Mouse (Mus musculus) left cerebral cortex, postnatal 36 days (tissue): Measurements from ENCODE around the gene Cdk12. TPM values are rescaled to one million over a fixed set of nuclear protein-coding genes. Genes with fewer than 3 reads are reported as not detected.

Experiments
- DNase-seq, 2 experiments: peaks; one replicate each; pipeline ENCODE4 v3.0.0; 2021 to 2022; ENCODE audit warnings: low spot score in 2 of 2, mixed read lengths in 1 of 2
- intact Hi-C: fragments of 180-260 bp; cut with DNase I; formaldehyde crosslinking; loops from one replicate; pipeline ENCODE4 v1.15.1; 2025
- microRNA-seq: library from miRNA; unstranded; fragments of <30 nt; microRNA quantifications from one replicate; pipeline ENCODE4 v1.2.0, GENCODE M21; 2022
- total RNA-seq, 2 experiments: library from RNA; stranded (reverse); gene quantifications; 2 replicates each; pipeline ENCODE4 v1.2.3; 2021

The Cdk12 gene
- total RNA-seq, 2 experiments from 2014 or later: 34.4 to 44.4 TPM

GRCm38 (mm10) chr11:98327136-98328030 is 124.5 kb downstream of the Cdk12 start:
- DNase-seq: peak; percentile 53 to 63
- intact Hi-C loops: no loop called here

GRCm38 (mm10) chr11:98328031-98328370 is 125.1 kb downstream of the Cdk12 start:
- DNase-seq: peak in 1 of 2 experiments; percentile 55
- intact Hi-C loops: no loop called here

Small RNA genes within 50 kb of the gene (microRNA-seq; reads per million reads assigned to microRNA genes)
- gene Gm27399 (not detected), gene Mir5119 (not detected)

Other genes with a start within 250 kb of the Cdk12 start
- 10 to 100 TPM; 26.3 to 39.3 TPM for gene Plxdc1, start 216.6 kb upstream of the Cdk12 start, total RNA-seq
- 1 to 10 TPM in 1 of 2 experiments, under 1 TPM in 1; 0.93 to 1.7 TPM for gene Arl5c, start 206.9 kb upstream of the Cdk12 start, total RNA-seq
- 100 to 1,000 TPM; 149 to 163 TPM for gene Cacnb1, start 180.0 kb upstream of the Cdk12 start, total RNA-seq
- 100 to 1,000 TPM; 524 to 620 TPM for gene Rpl19, start 176.3 kb upstream of the Cdk12 start, total RNA-seq
- gene Stac2, start 149.6 kb upstream of the Cdk12 start, total RNA-seq: 100 to 1,000 TPM in 1 of 2 experiments, 10 to 100 TPM in 1; 69.6 to 102 TPM
- 10 to 100 TPM; 36.0 to 42.2 TPM for gene Fbxl20, start 52.7 kb upstream of the Cdk12 start, total RNA-seq
- gene Med1, start 9.8 kb upstream of the Cdk12 start, total RNA-seq: 10 to 100 TPM; 50.4 to 59.8 TPM
- 10 to 100 TPM; 65.2 to 77.3 TPM for gene Neurod2, start 126.6 kb downstream of the Cdk12 start, total RNA-seq
- gene Ppp1r1b, start 145.3 kb downstream of the Cdk12 start, total RNA-seq: 100 to 1,000 TPM; 225 to 274 TPM
- gene Stard3, start 155.3 kb downstream of the Cdk12 start, total RNA-seq: 10 to 100 TPM; 35.9 to 39.3 TPM
- 10 to 100 TPM; 11.8 to 14.4 TPM for gene Tcap, start 180.8 kb downstream of the Cdk12 start, total RNA-seq
- gene Pnmt, start 183.4 kb downstream of the Cdk12 start, total RNA-seq: under 1 TPM; 0.34 to 0.47 TPM
- 10 to 100 TPM in 1 of 2 experiments, 1 to 10 TPM in 1; 9.9 to 10.9 TPM for gene Pgap3, start 197.4 kb downstream of the Cdk12 start, total RNA-seq
- gene Erbb2, start 209.4 kb downstream of the Cdk12 start, total RNA-seq: 1 to 10 TPM; 1.7 to 2.4 TPM
- 100 to 1,000 TPM; 100 to 126 TPM for gene Mien1, start 235.9 kb downstream of the Cdk12 start, total RNA-seq
- 1 to 10 TPM; 2.8 to 2.9 TPM for gene Grb7, start 243.3 kb downstream of the Cdk12 start, total RNA-seq